Mouse (Mus musculus): ENCODE data around the gene Sult6b2.

The Sult6b2 gene

GRCm38 (mm10) chr6:142738225-142738624 is 66.1 kb downstream of the Sult6b2 start:
- no peak for DNase-seq (ENCODE audit: low spot score)

GRCm38 (mm10) chr6:142735302-142736005 is 68.8 kb downstream of the Sult6b2 start:
- DNase-seq (ENCODE audit: low spot score): no peak

Data from ovary, postnatal 10 days (tissue).